ENCODE assay signal across 21 mouse cellular contexts in genomic region chr9:41604916-41605315, GRCm38 (mm10).
A peak's percentile ranks its signal among the peaks of the same experiment; 100 is the strongest.
DNase-seq lines count a peak whose midpoint lies in the region; ATAC-seq lines count a peak whose summit lies in the region.
"Had no signal": no experiment of that assay in that cellular context is flagged by ENCODE, and none has a peak within 500 bp of the region (broad histone marks: within the 10 kb centered on the region; RNA-seq: fewer than 3 reads in every experiment).

No protein-coding gene starts in this region.

- DNase-seq in forebrain, embryonic 14.5 days (ENCODE audit: low spot score): peak; percentile 62
- DNase-seq in forebrain, embryonic 11.5 days (ENCODE audit: low spot score): no peak
- no peak for DNase-seq in neural tube, embryonic 10.5 days (ENCODE audit: extremely low spot score, low spot score)
- no peak for DNase-seq in gastrocnemius, postnatal 10 days
- DNase-seq in layer of hippocampus, adult 11-12 months (ENCODE audit: low spot score): no peak
- DNase-seq in thymus, postnatal 14 days: no peak
- DNase-seq: adrenal gland, postnatal 14 days; cerebellum, adult 11 months; cerebellum, adult 9-11 months; heart, postnatal 4 days; kidney, adult 8-10 months; kidney, postnatal 10 days; liver, postnatal 0 days had no signal

- peak overlapping the region; percentile 16; the same call in 1 of the 2 replicates for H3K27ac ChIP-seq in forebrain, embryonic 14.5 days (ENCODE audit: low read depth, low read length)
- H3K27ac ChIP-seq in forebrain, embryonic 11.5 days (ENCODE audit: low read depth, low read length): no peak overlapping the region
- H3K27ac ChIP-seq in neural tube, embryonic 13.5 days (replicated peaks): peak overlapping the region; percentile 71
- peak overlapping the region; percentile 12 for H3K27ac ChIP-seq in hindbrain, embryonic 15.5 days (replicated peaks)
- H3K27ac ChIP-seq: heart, embryonic 10.5 days; intestine, embryonic 15.5 days; macrophage had no signal

- H3K27me3 ChIP-seq in forebrain, embryonic 14.5 days (replicated peaks; ENCODE audit: control insufficient read depth, insufficient read depth, low read length): no peaks in the 10 kb centered on the region
- no peaks in the 10 kb centered on the region for H3K27me3 ChIP-seq in forebrain, embryonic 11.5 days (ENCODE audit: control insufficient read depth, insufficient read depth, low read length)
- H3K27me3 ChIP-seq in neural tube, embryonic 13.5 days: no peaks in the 10 kb centered on the region
- no peaks in the 10 kb centered on the region for H3K27me3 ChIP-seq in hindbrain, embryonic 15.5 days
- H3K27me3 ChIP-seq: intestine, embryonic 15.5 days had no signal

- H3K4me3 ChIP-seq in forebrain, embryonic 14.5 days (ENCODE audit: low read depth, low read length): no peak overlapping the region
- no peak overlapping the region for H3K4me3 ChIP-seq in forebrain, embryonic 11.5 days (ENCODE audit: low read depth, low read length)
- no peak overlapping the region for H3K4me3 ChIP-seq in neural tube, embryonic 13.5 days
- H3K4me3 ChIP-seq in hindbrain, embryonic 15.5 days: no peak overlapping the region
- H3K4me3 ChIP-seq: heart, embryonic 10.5 days; intestine, embryonic 15.5 days had no signal

- H3K9ac ChIP-seq in forebrain, embryonic 14.5 days (ENCODE audit: low read length): no peak overlapping the region
- H3K9ac ChIP-seq in forebrain, embryonic 11.5 days (ENCODE audit: low read length): no peak overlapping the region
- no peak overlapping the region for H3K9ac ChIP-seq in neural tube, embryonic 13.5 days
- no peak overlapping the region for H3K9ac ChIP-seq in hindbrain, embryonic 15.5 days
- H3K9ac ChIP-seq: intestine, embryonic 15.5 days; liver, postnatal 0 days had no signal

- H3K4me2 ChIP-seq in forebrain, embryonic 14.5 days (ENCODE audit: low read length): no peak overlapping the region
- no peak overlapping the region for H3K4me2 ChIP-seq in forebrain, embryonic 11.5 days (ENCODE audit: low read depth, low read length, severe bottlenecking)
- H3K4me2 ChIP-seq in neural tube, embryonic 13.5 days: no peak overlapping the region
- H3K4me2 ChIP-seq in hindbrain, embryonic 15.5 days: no peak overlapping the region
- H3K4me2 ChIP-seq: intestine, embryonic 15.5 days; liver, embryonic 11.5 days had no signal

- WGBS in forebrain, embryonic 14.5 days: 4% methylated on average over 1 of the region's 1 CpGs
- 63% methylated on average over 1 of the region's 1 CpGs for WGBS in forebrain, embryonic 11.5 days
- WGBS in neural tube, embryonic 13.5 days: 47% methylated on average over 1 of the region's 1 CpGs
- WGBS in hindbrain, embryonic 15.5 days: 22% methylated on average over 1 of the region's 1 CpGs

- peaks cover 19% of the 10 kb centered on the region for H3K4me1 ChIP-seq in forebrain, embryonic 14.5 days (ENCODE audit: control insufficient read depth, insufficient read depth, low read length)
- no peaks in the 10 kb centered on the region; the same call in 1 of the 2 replicates for H3K4me1 ChIP-seq in forebrain, embryonic 11.5 days (replicated peaks; ENCODE audit: control insufficient read depth, insufficient read depth, low read length)
- peaks cover 40% of the 10 kb centered on the region for H3K4me1 ChIP-seq in neural tube, embryonic 13.5 days (replicated peaks)
- H3K4me1 ChIP-seq in hindbrain, embryonic 15.5 days (replicated peaks): peaks cover 34% of the 10 kb centered on the region

- no peak for ATAC-seq in forebrain, embryonic 14.5 days
- no peak for ATAC-seq in forebrain, embryonic 11.5 days (replicated peaks; ENCODE audit: low FRiP score)
- no peak for ATAC-seq in neural tube, embryonic 13.5 days (ENCODE audit: low read depth)
- no peak for ATAC-seq in hindbrain, embryonic 15.5 days (ENCODE audit: low FRiP score, low read depth)
- ATAC-seq: CD4-positive, CD25-positive, alpha-beta regulatory T cell, adult 4 months; intestine, embryonic 15.5 days; liver, postnatal 0 days; lung, postnatal 0 days had no signal

- 0 out of 2 replicates have a peak, but pooled peaks cover 4% of the 10 kb centered on the region for H3K36me3 ChIP-seq in forebrain, embryonic 14.5 days (ENCODE audit: control insufficient read depth, insufficient read depth, low read length)
- H3K36me3 ChIP-seq in forebrain, embryonic 11.5 days (ENCODE audit: control insufficient read depth, insufficient read depth, low read length): no peaks in the 10 kb centered on the region
- no peaks in the 10 kb centered on the region for H3K36me3 ChIP-seq in neural tube, embryonic 13.5 days
- no peaks in the 10 kb centered on the region for H3K36me3 ChIP-seq in hindbrain, embryonic 15.5 days
- H3K36me3 ChIP-seq: heart, embryonic 10.5 days; intestine, embryonic 15.5 days had no signal

- no peaks in the 10 kb centered on the region for H3K9me3 ChIP-seq in forebrain, embryonic 14.5 days (replicated peaks; ENCODE audit: control insufficient read depth, low read length)
- no peaks in the 10 kb centered on the region for H3K9me3 ChIP-seq in forebrain, embryonic 11.5 days (ENCODE audit: control insufficient read depth, low read length)
- H3K9me3 ChIP-seq in neural tube, embryonic 13.5 days: no peaks in the 10 kb centered on the region
- H3K9me3 ChIP-seq in hindbrain, embryonic 15.5 days: no peaks in the 10 kb centered on the region
- H3K9me3 ChIP-seq: heart, embryonic 10.5 days; intestine, embryonic 15.5 days had no signal
